Mouse (Mus musculus): ENCODE data around the gene Ryr3. TPM values are rescaled to one million over a fixed set of nuclear protein-coding genes. Genes with fewer than 3 reads are reported as not detected.

Gene Ryr3
- total RNA-seq, 2 experiments from 2014 or later: not detected

DNA sequence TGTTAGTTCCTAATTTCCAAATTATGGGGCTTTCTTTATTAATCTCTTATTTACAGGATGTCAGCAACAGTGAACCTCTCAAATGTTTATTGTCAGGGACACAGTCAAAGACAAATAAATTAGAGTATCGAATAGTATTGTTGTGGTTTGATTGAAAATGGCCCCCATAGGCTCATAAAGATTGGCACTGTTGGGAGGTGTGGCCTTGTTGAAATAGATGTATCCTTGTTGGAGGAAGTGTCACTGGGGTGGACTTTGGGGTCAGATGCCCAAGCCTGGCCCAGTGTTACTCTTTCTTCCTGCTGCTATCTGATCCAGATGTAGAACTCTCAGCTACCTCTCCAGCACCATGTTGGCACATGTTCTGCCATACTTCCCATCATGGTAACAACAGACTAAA is 495.7 kb downstream of the Ryr3 start:
- no peak for ATAC-seq (replicated peaks; ENCODE audit: low FRiP score, poor library complexity, severe bottlenecking)

DNA sequence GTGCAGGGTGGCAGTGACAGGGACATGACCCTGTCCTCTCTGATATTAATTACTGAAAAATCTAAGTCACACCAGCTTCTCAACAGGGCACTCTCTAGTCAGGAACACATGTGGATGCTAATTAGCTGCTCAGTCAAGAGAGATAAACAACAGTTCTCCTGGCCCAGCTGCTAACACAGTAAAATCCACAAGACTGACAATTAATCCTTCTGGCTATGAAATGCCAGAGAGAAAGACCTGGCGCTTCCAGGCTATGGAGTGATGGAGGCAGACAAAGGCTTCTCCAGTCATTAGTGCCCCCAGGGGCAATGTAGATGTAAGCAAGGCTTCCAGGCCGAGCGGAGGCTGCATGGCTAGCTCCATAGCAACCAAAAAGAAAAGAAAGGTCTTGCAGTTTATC is 496.2 kb downstream of the Ryr3 start:
- ATAC-seq (replicated peaks; ENCODE audit: low FRiP score, poor library complexity, severe bottlenecking): no peak

DNA sequence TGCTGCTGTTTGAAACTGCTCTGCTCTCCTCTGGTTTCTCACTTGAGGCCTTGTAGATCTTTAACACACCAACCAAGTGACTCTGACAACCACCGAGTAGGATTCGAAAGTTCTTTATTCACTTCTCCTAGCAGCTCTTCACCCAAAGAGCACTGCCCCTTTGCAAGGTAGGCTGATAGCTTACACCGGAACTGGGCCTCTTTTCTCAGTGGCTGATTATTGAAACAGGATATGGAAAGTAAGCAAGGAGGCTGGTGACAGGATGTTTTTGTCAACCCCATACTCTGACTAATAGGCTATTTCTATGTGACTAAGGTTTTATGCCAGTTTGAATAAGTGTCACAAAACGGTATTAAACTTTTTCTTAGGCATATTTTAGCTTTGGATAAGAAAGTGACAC is 502.2 kb downstream of the Ryr3 start:
- ATAC-seq (replicated peaks; ENCODE audit: low FRiP score, poor library complexity, severe bottlenecking): no peak

DNA sequence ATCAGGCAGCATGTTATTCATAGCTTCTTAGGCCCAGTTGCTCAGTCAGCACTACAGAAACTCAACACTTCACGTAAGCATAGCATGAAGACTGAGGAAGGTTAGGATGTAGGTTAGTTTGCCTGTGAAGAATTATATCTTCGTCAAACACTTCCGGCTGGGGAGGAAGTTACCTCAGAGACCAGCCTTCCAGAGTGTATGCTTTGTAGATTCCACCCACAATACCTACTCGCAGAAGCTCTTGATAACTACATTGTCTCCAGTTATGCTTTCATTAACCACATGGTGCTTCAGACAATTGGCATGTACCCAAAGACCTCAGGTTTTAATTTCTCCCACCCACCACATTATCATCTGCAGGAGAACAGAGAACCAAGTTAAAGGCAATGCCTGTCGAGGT is 535.1 kb downstream of the Ryr3 start:
- no peak for ATAC-seq (replicated peaks; ENCODE audit: low FRiP score, poor library complexity, severe bottlenecking)

GRCm38 (mm10) chr2:112677246-112677645 is 539.6 kb downstream of the Ryr3 start:
- no peak for ATAC-seq (replicated peaks; ENCODE audit: low FRiP score, poor library complexity, severe bottlenecking)

GRCm38 (mm10) chr2:112676721-112677120 is 540.2 kb downstream of the Ryr3 start:
- no peak for ATAC-seq (replicated peaks; ENCODE audit: low FRiP score, poor library complexity, severe bottlenecking)

DNA sequence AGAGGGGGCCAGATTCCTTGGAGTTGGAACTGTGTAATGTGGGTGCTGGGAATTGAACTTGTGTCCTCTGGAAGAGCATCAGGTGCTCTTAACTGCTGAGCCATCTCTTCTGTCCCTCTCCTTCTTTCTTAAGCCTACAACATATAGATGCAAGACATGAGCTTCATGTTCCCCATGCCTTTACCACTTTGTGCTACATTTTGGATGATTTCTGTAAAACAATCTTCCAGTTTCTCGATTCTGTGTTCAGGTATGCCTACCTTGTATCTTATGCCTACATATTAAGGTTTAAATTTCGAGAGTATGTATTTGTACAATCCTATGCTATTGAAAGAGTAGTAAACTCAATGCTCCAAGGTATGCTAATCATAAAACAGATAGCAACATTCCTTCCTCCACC is 540.7 kb downstream of the Ryr3 start:
- no peak for ATAC-seq (replicated peaks; ENCODE audit: low FRiP score, poor library complexity, severe bottlenecking)

DNA sequence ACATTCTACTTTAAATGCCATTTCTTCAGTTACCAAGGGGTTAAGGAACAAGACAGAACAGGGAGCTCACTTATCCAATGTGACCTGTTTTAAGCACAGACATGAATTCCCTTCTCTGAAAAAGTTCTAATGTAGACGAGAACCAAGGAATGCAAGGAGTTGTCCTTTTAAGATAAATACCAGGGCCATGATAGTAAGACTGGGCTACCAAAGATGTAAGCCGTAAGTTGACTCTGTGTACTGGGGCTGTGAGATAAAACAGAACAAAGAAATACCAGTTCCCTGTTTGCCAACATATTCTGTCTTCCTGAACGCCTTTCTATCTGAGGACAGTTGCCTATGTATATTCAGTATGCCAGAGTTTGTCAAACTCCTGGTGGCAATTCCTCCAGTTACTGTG is 547.4 kb downstream of the Ryr3 start:
- ATAC-seq (replicated peaks; ENCODE audit: low FRiP score, poor library complexity, severe bottlenecking): no peak

- ATAC-seq (replicated peaks; ENCODE audit: low FRiP score, poor library complexity, severe bottlenecking): no peak
Measured at GRCm38 (mm10) chr2:112656131-112656530, 560.8 kb downstream of the Ryr3 start.

DNA sequence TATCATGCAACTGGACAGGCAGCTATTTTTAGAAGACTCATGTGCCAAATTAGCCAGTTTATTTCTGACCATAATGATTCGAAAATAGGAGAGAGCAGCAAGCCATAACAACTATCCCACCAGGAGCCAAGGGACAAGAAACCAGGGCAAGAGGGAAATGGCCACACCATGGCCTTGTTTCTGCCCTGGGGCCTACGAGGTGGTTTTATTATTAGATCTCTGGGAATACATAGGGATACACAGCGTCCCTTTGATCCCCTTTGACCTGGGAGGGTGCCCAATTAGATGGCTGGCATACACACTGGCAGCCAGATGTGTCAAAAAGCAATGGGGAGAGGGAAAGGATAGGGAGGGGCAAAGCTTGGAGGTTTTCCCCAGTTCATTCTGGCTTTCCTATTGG is 563.1 kb downstream of the Ryr3 start:
- no peak for ATAC-seq (replicated peaks; ENCODE audit: low FRiP score, poor library complexity, severe bottlenecking)

GRCm38 (mm10) chr2:112637206-112637605 is 579.7 kb downstream of the Ryr3 start:
- no peak for ATAC-seq (replicated peaks; ENCODE audit: low FRiP score, poor library complexity, severe bottlenecking)

DNA sequence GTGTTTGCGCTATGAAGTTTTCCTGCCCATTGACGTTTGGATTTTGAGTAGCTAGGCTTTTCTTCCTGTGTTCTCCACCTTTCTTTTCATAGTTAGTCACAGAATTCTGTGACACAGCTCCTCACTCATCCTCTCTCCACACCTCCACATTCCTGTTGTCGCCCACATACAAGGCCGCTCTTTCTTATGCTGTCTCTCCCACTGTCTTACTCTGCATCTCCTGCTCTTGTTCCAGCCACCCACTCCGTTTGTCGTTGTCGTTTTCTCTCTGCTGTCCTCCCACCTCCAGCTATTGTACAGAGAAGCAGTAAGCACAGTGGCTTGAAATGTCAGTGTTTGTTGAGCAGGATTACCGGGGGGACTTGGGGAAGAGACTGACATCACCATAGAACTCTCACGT is 584.4 kb downstream of the Ryr3 start:
- ATAC-seq (replicated peaks; ENCODE audit: low FRiP score, poor library complexity, severe bottlenecking): no peak

DNA sequence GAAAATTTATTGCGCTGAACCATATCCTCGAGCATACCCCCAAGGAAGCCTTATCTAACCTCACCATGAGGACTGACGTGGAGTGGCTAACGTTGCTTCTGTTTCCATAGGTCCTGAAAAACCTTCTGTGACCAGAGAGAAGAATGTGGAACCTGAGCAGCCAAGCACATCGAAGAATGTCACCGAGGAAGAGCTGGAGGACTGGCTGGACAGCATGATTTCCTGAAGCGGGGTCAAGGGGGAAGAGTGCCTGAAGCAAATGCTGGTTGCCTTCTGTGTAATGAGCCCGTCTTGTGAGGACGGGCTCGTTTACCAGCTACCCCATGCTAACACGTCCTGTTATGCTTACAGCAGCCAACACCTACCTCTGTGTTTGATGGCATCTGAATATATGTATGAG is 586.2 kb downstream of the Ryr3 start:
- ATAC-seq (replicated peaks; ENCODE audit: low FRiP score, poor library complexity, severe bottlenecking): no peak

DNA sequence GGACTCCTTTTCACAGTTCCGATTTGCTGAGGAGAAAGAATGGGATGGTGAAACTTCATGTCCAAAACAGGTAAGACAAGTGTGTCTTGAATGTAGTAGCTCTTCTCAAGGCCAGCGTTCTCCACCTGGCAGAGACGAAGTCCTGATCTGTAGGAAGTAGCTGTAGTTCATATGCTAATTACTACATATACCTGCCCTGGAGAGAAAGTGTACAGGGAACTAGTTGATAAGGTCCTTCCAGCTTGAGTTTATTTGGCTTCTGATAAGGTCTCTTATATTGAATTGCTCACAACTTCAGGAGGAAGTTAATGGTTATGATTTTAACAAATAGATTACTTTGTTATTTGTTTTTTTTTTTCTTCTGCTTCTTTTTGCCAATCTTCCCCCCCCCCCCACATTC is 591.7 kb downstream of the Ryr3 start:
- no peak for ATAC-seq (replicated peaks; ENCODE audit: low FRiP score, poor library complexity, severe bottlenecking)

DNA sequence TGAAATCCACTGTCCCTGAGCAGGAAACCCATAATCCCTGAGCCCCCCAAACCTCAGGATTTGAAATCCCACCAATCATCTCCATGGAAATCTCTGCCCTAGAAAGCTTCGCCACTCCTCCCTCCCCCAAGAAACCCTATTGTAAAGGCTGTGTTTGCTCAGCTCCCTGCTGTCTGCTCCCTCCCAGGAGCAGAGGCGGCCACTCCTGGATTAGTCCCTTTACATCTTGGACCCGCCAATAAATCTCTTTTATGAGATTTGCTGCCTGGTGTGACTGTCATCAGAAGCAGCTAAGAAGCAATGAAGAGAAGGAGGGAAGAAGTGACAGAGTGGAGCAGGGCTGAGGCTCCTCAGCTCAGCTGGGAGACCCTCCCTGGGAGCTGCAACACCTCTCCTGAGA is 599.7 kb downstream of the Ryr3 start:
- ATAC-seq (replicated peaks; ENCODE audit: low FRiP score, poor library complexity, severe bottlenecking): no peak

GRCm38 (mm10) chr2:112614375-112614774 is 602.5 kb downstream of the Ryr3 start:
- ATAC-seq (replicated peaks; ENCODE audit: low FRiP score, poor library complexity, severe bottlenecking): no peak

GRCm38 (mm10) chr2:112612628-112613027 is 604.3 kb downstream of the Ryr3 start:
- ATAC-seq (replicated peaks; ENCODE audit: low FRiP score, poor library complexity, severe bottlenecking): no peak

DNA sequence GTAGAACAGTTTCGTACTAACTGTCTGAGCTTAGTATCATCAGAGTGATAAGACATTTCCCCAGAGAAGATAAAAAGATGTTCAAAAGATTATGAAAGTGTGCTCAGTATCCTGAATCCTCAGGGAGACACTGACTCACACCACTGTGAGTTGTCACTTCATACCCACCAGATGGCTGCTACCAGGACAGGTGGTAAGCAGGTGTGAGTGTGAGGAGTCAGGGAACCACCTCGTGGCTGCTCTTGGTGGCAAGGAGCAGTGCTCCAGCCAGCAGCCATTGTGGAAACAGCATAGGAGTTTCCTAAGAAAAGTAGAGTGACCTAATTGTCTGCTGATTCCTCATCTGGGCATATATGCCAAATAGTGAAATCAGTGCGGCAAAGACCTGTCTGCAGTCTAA is 610.4 kb downstream of the Ryr3 start:
- ATAC-seq (replicated peaks; ENCODE audit: low FRiP score, poor library complexity, severe bottlenecking): no peak

GRCm38 (mm10) chr2:112602487-112602886 is 614.4 kb downstream of the Ryr3 start:
- no peak for ATAC-seq (replicated peaks; ENCODE audit: low FRiP score, poor library complexity, severe bottlenecking)

GRCm38 (mm10) chr2:112600222-112600621 is 616.7 kb downstream of the Ryr3 start:
- no peak for ATAC-seq (replicated peaks; ENCODE audit: low FRiP score, poor library complexity, severe bottlenecking)

- no peak for ATAC-seq (replicated peaks; ENCODE audit: low FRiP score, poor library complexity, severe bottlenecking)
Measured at GRCm38 (mm10) chr2:112597064-112597463, 619.8 kb downstream of the Ryr3 start.

DNA sequence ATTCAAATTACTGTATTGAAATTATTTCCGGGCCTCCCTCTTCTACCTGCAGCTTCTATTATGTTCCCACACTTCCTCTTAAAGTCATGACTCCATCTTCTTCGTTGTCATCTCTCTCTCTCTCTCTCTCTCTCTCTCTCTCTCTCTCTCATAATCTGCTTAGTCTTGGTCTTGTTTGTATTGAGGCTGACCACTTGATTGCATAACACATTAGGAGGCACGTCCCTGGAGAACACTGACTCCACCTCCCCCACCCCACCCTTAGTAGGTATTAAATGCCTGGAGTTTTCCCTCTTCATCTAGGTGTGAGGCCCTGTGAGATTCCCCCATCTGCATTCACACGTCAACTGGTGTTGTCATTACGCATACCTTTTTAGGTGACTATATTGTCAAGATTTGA is 620.5 kb downstream of the Ryr3 start:
- no peak for ATAC-seq (replicated peaks; ENCODE audit: low FRiP score, poor library complexity, severe bottlenecking)

DNA sequence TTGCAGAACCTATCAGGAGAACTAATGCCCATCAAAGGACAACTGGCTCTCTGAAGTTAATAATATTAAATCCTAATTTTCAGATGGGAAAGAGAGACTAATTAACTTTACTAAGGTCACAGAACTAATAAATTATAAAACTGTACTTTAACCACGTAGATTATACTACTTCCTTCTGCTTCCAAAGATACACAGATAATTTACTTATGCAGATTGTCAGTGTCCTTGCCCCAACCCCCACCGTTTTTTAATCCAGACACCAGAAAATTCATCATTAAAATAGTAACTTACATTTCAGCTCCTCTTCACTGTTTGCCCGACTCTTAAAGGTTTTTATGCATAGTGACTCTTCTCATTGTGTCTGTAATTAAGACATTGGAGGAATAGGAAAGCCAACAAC is 621.1 kb downstream of the Ryr3 start:
- ATAC-seq (replicated peaks; ENCODE audit: low FRiP score, poor library complexity, severe bottlenecking): no peak
